Mouse (Mus musculus) inflammation-experienced regulatory T-cells, adult 6 months (primary cell): ENCODE results near the gene Ssr2. TPM values are rescaled to one million over a fixed set of nuclear protein-coding genes. Genes with fewer than 3 reads are reported as not detected.

Experiments used
- ATAC-seq: one replicate; pipeline ENCODE4 v1.8.0; 2017
- polyA plus RNA-seq, 3 experiments: library from polyadenylated mRNA; unstranded; fragments of 100-300 nt; shearing (Covaris generic); gene quantifications; one replicate each; pipeline ENCODE4 v1.2.1; 2017

The Ssr2 gene
- polyA plus RNA-seq, result 100 to 1,000 TPM; 131 to 197 (median 161) TPM

DNA sequence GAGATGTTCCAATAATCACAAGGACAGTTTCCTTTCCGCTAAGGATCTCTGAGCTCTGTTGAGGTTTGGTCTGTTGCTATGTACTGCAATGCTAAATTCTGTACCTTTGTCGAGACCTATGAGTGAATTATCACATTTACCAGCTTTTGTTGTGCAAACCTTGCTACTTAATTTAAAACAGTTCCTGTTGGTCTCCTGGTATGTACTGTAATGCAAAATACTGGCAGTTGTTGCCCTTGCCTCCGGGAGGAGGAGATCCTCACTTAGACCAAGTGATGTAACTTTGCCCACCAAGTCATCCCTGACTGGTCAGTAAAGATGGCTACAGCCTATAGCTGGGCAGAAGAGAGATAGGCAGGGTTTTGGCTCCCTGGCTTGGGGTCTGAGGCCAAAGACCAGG, at the start of gene Ssr2:
Ssr2 (plus strand) TSS at position 337 of the 400 bp plus-strand sequence.
- ATAC-seq, result no peak

DNA sequence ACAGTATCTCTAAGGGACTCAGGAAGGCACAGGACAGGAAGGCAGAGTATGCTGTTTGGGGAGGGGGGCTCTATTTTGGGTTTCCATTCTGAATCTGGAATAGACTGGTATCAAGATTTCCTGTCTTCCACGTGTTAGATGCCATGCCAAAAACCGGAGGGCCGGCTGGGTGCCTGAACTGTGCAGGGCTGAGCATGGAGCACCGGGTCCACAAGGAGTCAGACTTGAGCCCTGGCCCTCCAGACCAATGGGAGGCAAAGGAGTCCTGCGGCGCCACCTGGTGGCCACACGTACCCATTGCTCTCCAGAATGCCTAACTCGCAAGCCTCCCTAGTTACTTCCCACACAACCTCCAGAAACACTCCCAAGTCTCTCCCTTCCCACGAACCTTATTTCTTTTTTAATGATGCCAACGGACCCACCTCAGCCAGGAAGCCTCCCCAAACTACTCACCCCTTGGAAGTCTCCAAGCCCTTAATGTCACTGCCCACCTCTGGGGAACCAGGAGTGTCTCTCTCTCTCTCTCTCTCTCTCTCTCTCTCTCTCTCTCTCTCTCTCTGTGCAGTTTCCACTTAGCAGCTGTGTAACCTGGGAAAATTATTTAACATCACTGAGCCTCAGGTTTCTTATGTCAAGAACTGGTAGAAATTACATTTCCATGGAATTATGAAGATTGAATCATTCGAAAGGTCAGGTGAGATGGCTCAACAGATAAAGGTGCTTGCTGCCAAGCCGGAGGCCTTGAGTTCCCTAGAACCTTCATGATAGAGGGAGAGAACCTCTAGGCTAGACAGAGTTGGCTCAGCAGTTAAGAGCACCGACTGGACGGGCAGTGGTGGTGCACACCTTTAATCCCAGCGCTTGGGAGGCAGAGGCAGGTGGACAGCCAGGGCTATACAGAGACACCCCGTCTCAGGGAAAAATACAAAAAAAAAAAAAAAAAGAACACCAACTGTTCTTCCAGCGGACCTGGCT, 49.2 kb upstream of the Ssr2 start:
- ATAC-seq, result peak; percentile 60

DNA sequence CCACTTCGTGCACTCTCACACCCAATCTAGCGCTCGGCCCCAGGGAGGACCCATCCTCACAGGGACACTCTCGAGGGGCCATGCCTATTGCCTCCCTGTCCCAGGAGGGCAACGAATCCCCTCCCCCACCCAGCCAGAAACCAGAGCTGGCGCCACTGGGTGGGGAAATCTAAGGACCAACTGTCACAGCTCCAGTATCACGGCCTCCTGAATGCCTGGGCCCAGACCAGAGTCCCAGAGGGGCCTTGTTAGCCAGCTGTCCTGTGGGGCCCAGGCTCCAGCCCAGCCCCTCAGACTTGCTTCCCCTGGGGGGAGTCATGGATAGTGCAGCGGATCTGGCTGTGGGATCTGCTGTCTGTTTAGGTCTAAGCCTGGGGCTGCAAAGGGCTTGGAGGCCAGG, 48.1 kb upstream of the Ssr2 start:
- no peak for ATAC-seq

DNA sequence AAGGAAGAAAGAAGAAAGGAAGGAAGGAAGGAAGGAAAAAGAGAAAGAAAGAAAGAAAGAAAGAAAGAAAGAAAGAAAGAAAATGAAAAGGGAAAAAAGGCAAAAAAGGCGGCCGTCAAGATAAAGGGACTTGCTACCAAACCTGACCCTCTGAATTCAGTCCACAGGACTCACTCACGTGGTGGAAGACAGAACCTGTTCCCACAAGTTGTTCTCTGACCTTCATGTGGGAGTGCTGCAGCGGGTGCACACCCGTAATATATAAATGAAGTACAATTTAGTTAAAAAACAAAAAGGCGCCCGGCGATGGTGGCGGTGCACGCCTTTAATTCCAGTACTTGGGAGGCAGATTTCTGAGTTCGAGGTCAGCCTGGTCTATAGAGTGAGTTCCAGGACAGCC, 47.0 kb upstream of the Ssr2 start:
- ATAC-seq, result no peak

DNA sequence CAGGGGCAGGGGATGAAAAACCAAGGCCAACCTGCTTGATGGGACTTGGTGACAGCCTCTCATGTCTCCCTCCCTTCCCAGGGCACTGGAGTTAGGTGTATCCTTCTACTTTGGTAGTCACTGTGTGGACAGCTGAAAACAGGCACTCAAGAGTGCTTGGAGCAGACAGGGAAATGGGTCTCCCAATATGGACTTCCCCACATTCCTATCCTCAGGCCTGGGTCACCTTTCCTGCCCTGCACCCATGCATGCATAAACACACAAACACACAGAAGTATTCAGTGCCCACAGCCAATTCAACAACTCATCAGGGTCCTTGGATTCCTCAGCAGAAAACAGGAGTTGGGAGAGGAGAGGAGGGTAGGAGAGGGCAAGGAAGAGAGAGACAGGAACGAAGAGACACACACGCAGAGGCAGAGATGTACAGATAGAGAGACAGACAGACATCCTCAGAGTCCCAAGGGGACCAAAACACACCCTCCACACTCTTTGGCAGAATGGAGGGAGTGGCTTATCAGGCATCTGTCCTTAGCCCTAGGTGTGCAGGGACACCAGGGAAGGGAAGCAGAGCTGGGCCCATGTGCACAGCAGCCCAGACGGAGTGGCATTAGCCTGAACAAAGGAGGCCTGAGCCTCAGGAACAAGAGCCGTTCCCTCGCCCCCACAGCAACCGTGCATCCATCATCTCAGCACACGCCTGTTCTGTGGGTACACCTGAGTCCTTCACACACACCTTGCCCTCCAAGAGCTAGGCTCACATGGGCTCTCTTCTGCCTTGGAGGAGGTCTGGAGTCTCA, 46.3 kb upstream of the Ssr2 start:
- ATAC-seq, result no peak

DNA sequence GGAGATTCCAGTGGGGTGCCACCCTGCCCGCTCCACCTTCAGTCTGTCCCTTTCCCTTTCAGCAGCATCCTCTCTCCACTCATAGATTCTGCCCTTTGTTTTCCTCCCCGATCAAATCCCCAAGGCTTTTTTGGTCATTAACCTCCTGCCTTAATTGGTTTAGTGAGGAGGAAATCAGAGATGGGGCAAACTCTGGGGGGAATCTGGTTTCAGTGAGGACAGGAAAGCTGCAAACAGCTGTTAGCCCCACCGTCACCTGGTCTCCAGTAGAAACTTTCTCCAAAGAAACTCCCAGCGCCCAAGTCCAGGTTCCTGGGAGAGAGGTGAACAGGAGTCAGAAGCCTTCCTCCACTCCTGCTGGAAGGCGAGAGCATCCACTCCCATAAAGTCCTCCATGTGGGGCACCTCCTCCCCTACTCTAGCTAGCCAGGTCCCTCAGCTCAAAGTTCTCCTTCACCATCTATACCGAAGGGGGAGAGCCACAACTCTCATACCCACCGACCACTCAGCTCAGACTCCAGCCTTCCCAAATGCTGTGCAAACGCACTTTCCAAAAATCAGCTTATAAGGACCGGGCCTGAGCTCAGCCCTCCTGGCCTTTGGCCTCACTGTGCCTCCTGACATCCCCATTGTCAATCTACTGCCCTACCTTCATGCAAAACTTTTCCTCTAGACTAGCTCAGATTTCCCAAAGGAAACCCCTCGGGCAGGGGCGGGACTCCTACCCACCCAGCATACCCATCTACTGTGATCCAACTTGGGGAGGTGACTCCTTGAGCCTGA, 45.4 kb upstream of the Ssr2 start:
- ATAC-seq, result no peak

DNA sequence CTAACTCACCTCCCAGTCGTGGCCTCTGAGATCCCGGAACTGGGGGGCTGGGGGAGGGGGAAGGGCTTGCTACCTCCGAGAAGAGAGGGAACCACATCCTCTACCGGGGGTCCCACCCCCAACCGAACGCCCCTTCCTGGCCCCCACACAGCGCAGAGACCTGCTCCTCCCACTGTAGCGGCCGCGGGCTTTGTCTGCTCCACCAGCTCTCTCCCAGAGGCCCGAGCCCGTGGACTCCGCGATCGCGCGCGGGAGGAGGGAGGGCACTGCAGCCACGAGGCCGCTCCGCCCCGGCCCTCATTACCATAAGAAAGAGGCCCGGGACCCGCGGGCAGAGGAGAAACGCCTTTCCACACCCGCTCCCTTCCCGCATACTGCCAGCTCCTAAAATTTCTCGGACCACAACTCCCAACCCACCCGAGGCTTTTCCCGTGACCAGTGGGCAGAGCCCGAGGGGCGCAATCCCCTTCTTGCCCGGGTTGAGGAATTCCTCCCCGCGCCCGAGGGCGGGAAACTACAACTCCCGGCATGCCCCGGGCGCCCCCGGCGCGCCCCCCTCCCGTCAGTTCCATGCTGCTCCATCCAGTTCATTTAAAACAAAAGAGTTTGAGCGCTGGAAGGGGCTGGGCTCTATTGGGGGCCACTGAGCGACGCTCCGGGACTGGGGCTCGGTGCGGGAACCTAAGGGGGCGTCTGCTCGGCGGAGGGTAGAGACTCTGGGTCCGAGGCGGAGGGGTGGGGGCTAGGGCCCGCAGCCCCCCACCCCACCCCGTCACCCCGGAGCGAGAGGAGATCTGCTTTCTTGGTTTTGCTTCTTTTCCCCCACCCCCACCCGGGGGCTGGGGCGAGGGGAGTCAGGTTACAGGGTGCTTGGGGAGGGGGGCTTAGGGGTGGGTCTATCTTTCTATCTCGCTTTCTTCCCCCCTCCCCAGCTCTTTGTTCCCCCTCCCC, 44.1 kb upstream of the Ssr2 start:
- peak; percentile 82 for ATAC-seq

DNA sequence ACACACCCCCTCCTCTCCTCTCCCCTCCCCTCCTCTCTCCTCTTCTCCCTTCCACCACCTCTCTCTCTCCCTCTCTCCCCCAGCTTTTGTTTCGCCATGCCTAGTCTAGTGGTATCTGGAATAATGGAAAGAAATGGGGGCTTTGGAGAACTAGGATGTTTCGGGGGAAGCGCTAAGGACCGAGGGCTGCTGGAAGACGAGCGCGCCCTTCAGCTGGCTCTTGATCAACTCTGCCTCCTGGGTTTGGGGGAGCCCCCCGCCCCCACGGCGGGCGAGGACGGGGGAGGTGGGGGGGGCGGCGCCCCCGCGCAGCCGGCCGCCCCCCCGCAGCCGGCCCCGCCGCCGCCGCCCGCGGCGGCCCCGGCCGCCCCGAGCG, 43.4 kb upstream of the Ssr2 start, which contains the start of gene Mex3a:
Mex3a (plus strand) TSS at position 97 of the 376 bp plus-strand sequence.
- ATAC-seq, result no peak

DNA sequence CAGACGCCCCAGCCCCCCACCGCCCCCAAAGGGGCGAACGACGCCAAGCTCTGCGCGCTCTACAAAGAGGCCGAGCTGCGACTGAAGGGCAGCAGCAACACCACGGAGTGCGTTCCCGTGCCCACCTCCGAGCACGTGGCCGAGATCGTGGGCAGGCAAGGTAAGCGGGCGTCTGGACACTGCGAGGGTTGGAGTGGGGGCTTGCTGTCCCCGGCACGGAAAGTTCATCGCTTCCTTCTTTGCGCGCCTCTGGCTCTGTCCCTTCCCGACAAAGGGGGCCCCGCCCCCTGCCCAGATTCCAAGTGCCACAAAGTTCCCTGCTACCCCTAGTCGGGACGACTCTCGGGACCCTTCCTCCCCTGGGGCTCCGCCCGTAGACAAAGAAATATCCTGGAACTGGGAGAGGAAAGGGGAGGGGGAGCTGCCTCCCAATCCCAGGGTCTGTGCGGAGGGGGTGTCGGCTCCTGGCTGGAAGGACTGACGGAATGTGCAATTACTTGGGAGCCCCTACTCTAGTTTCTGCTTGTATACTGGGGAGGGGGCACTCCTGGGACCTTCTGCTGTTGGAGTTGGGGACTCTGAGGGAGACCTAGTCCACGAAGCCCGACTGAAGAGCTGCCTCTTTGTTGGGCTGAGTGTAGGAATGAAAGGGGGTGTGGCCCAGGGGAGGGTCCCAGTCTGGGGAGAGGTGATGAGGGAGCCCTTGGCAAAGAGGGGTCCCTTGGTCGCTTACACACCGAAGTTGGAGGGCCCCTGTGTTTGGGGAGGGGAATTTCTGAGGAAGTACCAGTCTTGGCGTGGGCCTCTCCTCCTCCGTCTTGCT, 42.8 kb upstream of the Ssr2 start:
- ATAC-seq, result no peak

DNA sequence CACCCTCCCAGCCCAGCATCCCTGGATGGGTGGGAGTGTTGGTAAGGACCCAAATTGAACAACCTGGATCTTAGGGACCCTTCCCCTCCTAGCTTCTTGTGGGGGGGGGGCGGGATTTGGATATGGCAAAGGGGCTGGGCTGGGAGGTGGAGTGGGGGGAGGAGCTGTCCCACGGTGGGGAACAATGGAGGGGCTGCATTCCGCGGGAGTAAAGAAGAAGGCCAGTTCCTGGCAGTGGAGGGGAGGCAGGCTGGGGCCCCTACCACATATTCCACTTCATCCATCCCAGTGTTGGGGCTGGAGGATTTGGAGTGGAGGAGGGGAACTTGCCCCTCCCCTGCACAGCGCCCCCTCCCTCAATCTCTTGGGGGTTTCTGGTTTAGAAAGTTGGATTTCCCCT, 42.0 kb upstream of the Ssr2 start:
- no peak for ATAC-seq

DNA sequence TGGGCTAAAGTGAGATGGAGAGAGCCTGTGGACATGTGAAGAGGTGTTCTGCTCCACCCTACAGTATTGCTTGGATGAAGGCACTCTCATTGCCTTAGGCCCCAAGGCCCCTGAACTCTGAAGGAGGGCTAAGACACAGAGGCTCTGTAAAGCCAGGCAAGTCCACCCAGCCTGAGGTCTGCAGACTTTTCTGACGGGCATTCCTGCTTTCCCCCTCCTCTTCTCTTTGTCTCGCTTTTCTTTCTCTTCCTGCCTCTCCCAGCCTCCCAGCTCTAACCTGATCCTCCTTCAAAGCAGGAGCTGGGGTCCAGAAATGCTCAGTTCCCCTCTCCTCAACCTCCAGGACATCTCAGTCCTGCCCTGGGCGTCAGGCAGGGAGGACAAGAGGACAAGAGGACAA, 40.7 kb upstream of the Ssr2 start:
- ATAC-seq, result no peak

DNA sequence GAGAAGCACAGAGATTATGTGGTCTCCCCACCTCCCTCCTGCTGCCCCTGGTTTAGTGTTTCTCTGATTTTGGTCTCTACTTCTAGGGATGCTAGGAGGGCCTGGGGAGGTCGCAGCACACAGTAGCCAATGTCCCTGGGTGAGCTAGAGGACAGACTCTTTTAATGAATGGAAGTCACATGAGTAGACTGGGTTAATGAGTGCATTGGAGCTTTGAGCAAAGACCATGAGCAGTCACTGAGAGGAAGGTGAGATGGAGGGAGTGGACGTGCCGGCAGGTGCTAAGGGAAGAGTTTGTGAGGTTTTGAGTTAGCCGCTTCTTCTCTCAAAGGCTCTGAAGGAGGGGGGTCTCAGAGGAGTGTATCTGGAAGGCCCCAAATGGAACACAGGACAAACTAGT, 40.1 kb upstream of the Ssr2 start:
- no peak for ATAC-seq

DNA sequence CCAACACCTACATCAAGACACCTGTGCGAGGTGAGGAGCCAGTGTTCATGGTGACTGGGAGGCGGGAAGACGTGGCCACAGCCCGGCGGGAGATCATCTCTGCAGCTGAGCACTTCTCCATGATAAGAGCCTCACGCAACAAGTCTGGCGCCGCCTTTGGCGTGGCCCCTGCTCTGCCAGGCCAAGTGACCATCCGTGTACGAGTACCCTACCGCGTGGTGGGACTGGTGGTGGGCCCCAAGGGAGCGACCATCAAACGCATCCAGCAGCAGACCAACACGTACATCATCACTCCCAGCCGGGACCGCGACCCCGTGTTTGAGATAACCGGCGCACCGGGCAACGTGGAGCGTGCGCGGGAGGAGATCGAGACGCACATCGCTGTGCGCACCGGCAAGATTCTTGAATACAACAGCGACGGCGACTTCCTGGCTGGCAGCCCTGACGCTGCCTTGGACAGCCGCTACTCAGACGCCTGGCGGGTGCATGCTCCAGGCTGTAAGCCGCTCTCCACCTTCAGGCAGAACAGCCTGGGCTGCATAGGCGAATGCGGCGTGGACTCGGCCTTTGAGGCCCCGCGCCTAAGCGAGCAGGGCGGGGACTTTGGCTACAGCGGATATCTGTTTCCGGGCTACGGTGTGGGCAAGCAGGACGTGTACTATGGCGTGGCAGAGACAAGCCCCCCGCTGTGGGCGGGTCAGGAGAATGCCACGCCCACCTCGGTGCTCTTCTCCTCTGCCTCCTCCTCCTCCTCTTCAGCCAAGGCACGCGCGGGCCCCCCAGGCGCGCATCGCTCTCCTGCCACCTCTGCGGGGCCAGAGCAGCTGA, 39.4 kb upstream of the Ssr2 start:
- ATAC-seq, result no peak

DNA sequence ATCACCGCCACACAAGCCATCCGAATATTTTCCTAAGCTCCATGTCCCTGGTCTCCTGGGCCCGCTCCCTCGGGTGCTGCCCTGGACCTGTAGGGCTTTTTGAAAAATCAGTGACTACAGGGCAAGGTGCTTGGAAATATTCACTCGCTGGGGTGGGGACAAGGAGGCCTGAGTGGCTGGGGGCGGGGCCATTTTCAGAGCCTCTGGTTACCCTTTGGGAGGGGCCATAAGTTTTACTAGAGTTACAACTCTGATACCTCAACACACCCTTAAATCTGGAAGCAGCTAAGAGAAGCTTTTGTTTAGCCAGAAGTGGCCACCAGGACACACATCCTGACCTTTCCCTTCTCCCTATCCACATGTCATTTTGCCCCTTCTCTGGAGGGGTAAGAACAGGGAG, 38.5 kb upstream of the Ssr2 start:
- no peak for ATAC-seq

DNA sequence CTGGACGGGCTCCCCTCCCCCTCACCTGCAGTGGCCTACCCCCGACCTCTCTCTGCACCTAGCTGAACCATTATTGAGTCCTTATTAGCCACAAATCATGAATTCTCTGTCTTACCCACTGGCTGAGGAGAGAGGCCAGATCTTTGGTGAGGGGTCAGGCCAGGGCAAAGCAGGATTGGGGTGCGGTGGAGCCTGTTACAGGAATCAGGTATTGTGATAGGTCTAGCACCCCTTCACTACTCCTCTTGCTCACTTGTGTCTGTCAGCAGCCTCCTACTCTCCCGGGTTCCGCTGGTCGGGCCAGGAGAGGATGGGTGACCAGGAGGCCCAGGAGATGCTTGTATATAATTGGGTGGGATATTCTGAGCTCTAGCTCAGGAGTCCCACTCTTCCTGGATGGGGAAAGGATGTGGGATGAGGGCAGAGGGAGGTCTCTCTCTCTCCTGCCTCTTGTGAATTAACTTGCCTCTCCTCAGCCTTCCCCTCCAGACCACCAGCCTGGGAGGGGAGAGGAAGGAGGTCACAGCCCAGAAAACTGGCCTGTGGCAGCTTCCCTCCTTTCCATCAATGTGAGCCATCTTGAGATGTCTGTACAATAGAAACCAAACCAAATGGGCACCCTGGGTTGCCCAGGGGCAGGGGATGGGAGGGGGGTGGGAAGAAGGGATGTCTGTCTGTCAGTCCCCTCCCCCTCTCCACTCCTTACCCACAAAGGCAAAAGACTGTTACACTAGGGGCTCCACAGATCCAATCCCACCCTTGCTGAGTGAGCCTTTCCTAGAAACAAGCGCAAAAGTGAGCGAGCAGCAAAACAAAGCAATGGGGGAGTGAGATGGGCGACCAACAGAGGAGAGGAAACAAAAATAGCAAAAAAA, 37.2 kb upstream of the Ssr2 start:
- no peak for ATAC-seq

DNA sequence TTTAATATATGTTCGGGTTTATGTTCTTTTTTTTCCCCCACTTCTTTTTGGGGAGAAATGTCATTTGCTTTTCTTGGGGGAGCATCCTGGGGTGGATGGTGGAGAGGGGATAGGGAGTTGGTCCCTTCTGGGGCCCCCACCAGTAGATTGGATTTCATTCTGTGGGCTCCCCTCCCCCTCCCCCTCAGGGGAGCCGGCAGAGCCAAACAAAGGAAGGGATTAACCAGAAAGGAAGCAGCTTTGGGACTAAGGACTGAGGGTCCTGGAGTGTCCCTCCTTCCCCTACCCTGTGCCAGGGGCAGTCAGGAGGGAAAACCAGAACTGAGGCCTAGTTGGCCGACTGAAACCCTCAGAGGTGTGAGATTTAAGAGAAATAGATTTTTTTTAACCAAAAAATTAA, 36.3 kb upstream of the Ssr2 start:
- ATAC-seq, result no peak

DNA sequence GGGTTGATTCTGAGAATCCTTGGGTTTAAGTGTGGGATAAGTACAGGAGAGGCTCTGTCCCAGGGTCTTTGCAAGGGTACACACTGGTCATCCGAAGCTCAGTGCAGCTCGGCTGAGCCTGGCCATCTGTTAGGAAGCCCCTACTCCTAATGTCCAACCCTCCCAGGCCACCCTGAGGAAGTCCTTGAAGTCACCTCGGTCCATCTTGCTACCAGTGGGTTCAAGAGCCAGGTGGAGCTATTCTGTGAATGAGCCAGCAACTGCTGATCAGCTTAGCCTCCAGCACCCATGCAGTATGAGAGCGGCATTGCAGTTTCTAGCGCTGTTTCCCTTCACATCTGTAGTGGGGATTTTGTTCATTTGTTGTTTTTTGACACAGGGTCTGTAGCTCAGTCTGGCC, 35.6 kb upstream of the Ssr2 start:
- no peak for ATAC-seq

DNA sequence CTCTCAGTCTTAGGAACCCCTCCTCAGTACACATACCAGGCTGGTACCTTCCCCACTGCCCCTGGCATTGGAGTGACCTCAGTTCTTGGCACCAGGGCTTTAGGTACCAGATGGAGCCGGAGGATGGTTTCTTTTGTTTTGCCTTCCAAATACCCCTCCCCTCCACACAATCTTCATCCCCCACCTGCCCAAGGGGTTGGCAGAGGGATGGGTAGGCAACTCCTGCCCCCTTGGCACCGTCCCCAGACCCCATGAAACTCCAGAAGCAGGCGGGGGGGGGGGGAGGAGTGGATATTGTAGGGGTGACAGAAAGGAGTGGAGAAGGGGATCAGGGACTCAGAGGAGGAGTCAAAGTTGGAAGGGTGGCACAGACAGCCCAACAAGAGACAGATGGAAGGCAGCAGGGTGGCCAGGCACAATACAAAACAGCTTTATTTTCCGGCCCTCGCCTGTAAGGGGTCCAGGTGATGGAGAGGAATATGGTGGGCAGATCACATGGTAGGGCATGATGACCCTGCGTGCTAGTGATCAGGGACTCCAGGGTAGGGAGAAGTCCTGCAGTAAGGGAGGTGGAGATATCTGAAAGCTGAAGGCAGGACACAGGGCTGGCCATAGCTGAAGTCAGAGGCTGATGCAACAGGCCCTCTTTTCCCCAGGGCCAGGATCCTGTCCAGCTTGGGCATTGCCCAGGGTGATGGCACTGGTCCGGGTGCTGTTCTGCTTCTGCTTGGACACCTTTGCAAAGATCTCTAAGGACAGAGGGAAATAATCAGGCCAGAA, 33.9 kb upstream of the Ssr2 start:
- no peak for ATAC-seq
